Mouse (Mus musculus) natural killer cell, adult 2 months (primary cell): ENCODE results near the gene Isg20l2.
A peak's percentile ranks its signal among the peaks of the same experiment; 100 is the strongest.
"Not testable (repeated sequence)": the region's sequence is repeated elsewhere in the genome, so short reads cannot be mapped to it uniquely, and the experiment has no call there.

Experiments used
- DNase-seq, 2 experiments: peaks; one replicate each; pipeline ENCODE4 v3.0.0; 2022; ENCODE audit warnings: low spot score in 2 of 2

Gene Isg20l2

GRCm38 (mm10) chr3:87930078-87930795, at the start of gene Isg20l2, which contains the start of gene Rrnad1:
Gene Isg20l2 (plus strand): TSS chr3:87930314.
Gene Rrnad1 (minus strand): TSS chr3:87930717.
- DNase-seq: peak; percentile 91 to 94

- no peak for DNase-seq
Observed at GRCm38 (mm10) chr3:87884291-87884690, 45.8 kb upstream of the Isg20l2 start.

GRCm38 (mm10) chr3:87884708-87885251, 45.3 kb upstream of the Isg20l2 start:
- peak; percentile 12 to 19 for DNase-seq

GRCm38 (mm10) chr3:87885281-87886003, 44.7 kb upstream of the Isg20l2 start, which contains the start of gene Prcc:
Gene Prcc (minus strand): TSS chr3:87885608.
- DNase-seq: peak; percentile 94 to 95

- DNase-seq: no peak
Observed at GRCm38 (mm10) chr3:87886004-87886365, 44.1 kb upstream of the Isg20l2 start.

GRCm38 (mm10) chr3:87886416-87886815, 43.7 kb upstream of the Isg20l2 start:
- DNase-seq: no peak

GRCm38 (mm10) chr3:87887400-87887799, 42.7 kb upstream of the Isg20l2 start:
- not testable (repeated sequence) for DNase-seq

GRCm38 (mm10) chr3:87891481-87891880, 38.6 kb upstream of the Isg20l2 start:
- no peak for DNase-seq

GRCm38 (mm10) chr3:87893367-87893905, 36.7 kb upstream of the Isg20l2 start:
- DNase-seq: no peak

GRCm38 (mm10) chr3:87899266-87899665, 30.8 kb upstream of the Isg20l2 start:
- no peak for DNase-seq

- no peak for DNase-seq
Observed at GRCm38 (mm10) chr3:87899776-87900175, 30.3 kb upstream of the Isg20l2 start.

- DNase-seq: no peak
Observed at GRCm38 (mm10) chr3:87901036-87901624, 29.0 kb upstream of the Isg20l2 start.

- DNase-seq: not testable (repeated sequence)
Observed at GRCm38 (mm10) chr3:87901959-87902358, 28.2 kb upstream of the Isg20l2 start.

GRCm38 (mm10) chr3:87903821-87904220, 26.3 kb upstream of the Isg20l2 start:
- no peak for DNase-seq

GRCm38 (mm10) chr3:87905880-87906485, 24.1 kb upstream of the Isg20l2 start, which contains the start of gene Hdgf:
Gene Hdgf (plus strand): TSS chr3:87906321.
- peak; percentile 93 to 94 for DNase-seq

GRCm38 (mm10) chr3:87906601-87906980, 23.5 kb upstream of the Isg20l2 start:
- no peak for DNase-seq

GRCm38 (mm10) chr3:87906981-87907857, 22.9 kb upstream of the Isg20l2 start:
- DNase-seq: no peak

GRCm38 (mm10) chr3:87907906-87908305, 22.2 kb upstream of the Isg20l2 start:
- DNase-seq: no peak

- DNase-seq: no peak
Observed at GRCm38 (mm10) chr3:87909381-87909780, 20.7 kb upstream of the Isg20l2 start.

GRCm38 (mm10) chr3:87909874-87910273, 20.2 kb upstream of the Isg20l2 start:
- no peak for DNase-seq
